Mouse (Mus musculus): ENCODE results near the gene Fstl1.

- TF ChIP-seq POLR2A (IDR thresholded peaks at IDR 0.05; ENCODE audit: borderline replicate concordance, low read depth, low read length) (no peak), CTCF (IDR thresholded peaks at IDR 0.05; ENCODE audit: low read depth, low read length) (no peak)
Observed at GRCm38 (mm10) chr16:37789015-37789381, 12.3 kb downstream of the Fstl1 start.

Measured in bone marrow macrophage, adult 2 months (primary cell).